Mouse (Mus musculus): Measurements from ENCODE around the gene Eloa.

DNA sequence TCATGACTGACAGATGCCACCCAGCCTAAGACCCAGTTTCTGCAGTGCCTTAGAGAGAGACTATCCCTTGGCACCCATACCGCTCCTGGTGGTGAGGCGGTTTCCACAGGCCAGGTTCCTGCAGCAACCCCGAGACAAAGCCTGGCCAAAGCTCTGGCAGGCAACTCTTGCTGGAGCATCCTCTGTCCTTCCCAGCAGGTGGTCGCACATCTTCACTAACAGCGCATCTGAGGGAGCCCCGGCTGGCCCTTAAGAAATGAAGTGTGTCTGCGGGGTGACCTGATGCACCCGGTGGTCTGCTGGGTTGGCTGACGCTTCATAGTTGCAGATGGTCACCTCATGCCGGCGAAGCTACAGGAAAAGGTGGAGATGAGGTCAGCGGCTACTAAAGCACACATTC is 45.4 kb downstream of the Eloa start:
- TF ChIP-seq TAL1 (IDR thresholded peaks at IDR 0.05; ENCODE audit: low read length) = no peak
- no peak for TF ChIP-seq GATA1 (IDR thresholded peaks at IDR 0.05; ENCODE audit: low read length)

Data from erythroblast, embryonic 14.5 days (primary cell).